Mouse (Mus musculus) C2C12 (cell line): ENCODE data around the gene Folr2. TPM values are rescaled to one million over a fixed set of nuclear protein-coding genes. Genes with fewer than 3 reads are reported as not detected.

ENCODE experiments used
- H3K27me3 ChIP-seq: one replicate; pipeline ENCODE4 v1.6.1; 2011; ENCODE audit not compliant: control insufficient read depth, insufficient read depth, insufficient read length
- H3K36me3 ChIP-seq: one replicate; pipeline ENCODE4 v1.6.1; 2011; ENCODE audit not compliant: control insufficient read depth, insufficient read depth
- H3K4me3 ChIP-seq: one replicate; pipeline ENCODE4 v1.5.1; 2011; ENCODE audit warnings: mild to moderate bottlenecking, control low read depth; ENCODE audit not compliant: poor library complexity, insufficient read depth, severe bottlenecking
- H3K79me2 ChIP-seq: one replicate; pipeline ENCODE4 v1.6.1; 2011; ENCODE audit not compliant: control insufficient read depth, insufficient read depth
- H3K79me3 ChIP-seq: one replicate; pipeline ENCODE4 v1.6.1; 2011; ENCODE audit warnings: low read depth, control low read depth
- H3ac ChIP-seq: one replicate; pipeline ENCODE3; 2011; ENCODE audit warnings: low read depth; ENCODE audit not compliant: control insufficient read depth, insufficient read length
- CEBPB ChIP-seq: IDR thresholded peaks from one replicate; pipeline ENCODE4 v1.6.1; 2011; ENCODE audit warnings: low read depth, mild to moderate bottlenecking, control low read depth, moderate library complexity
- CTCF ChIP-seq: IDR thresholded peaks from one replicate; pipeline ENCODE4 v1.5.1; 2011; ENCODE audit not compliant: control insufficient read depth, insufficient read depth, insufficient read length
- FOSL1 ChIP-seq: IDR thresholded peaks from one replicate; pipeline ENCODE4 v1.8.0; 2011; ENCODE audit warnings: mild to moderate bottlenecking, low read length; ENCODE audit not compliant: poor library complexity, insufficient read depth, severe bottlenecking
- MAX ChIP-seq: IDR thresholded peaks from one replicate; pipeline ENCODE4 v1.6.1; 2011; ENCODE audit warnings: mild to moderate bottlenecking, control low read depth
- MYOD1 ChIP-seq: IDR thresholded peaks from one replicate; pipeline ENCODE4 v1.6.1; 2011; ENCODE audit warnings: low read depth; ENCODE audit not compliant: control insufficient read depth, insufficient read length
- MYOG ChIP-seq: IDR thresholded peaks from one replicate; pipeline ENCODE4 v1.6.1; 2011; ENCODE audit not compliant: control insufficient read depth, insufficient read length; ENCODE audit errors: extremely low read depth
- USF1 ChIP-seq: IDR thresholded peaks from one replicate; pipeline ENCODE4 v1.6.1; 2011; ENCODE audit warnings: low read depth, mild to moderate bottlenecking, control low read depth, moderate library complexity
- long read RNA-seq, 2 experiments: library from polyadenylated mRNA; unstranded; transcript quantifications; one replicate each; pipeline ENCODE4 v2.0.0; 2019 to 2020
- polyA plus RNA-seq: library from polyadenylated mRNA; unstranded; fragments of >200 nt; fragmentation: generic; extraction: Trizol; gene quantifications from one replicate; pipeline ENCODE4 v1.2.1, GENCODE M21; 2012; ENCODE audit warnings: missing spikeins

Gene Folr2
- polyA plus RNA-seq = 0.08 TPM
- long read RNA-seq, experiment 1 = 0 reads
- long read RNA-seq, experiment 2 = 0 reads

DNA sequence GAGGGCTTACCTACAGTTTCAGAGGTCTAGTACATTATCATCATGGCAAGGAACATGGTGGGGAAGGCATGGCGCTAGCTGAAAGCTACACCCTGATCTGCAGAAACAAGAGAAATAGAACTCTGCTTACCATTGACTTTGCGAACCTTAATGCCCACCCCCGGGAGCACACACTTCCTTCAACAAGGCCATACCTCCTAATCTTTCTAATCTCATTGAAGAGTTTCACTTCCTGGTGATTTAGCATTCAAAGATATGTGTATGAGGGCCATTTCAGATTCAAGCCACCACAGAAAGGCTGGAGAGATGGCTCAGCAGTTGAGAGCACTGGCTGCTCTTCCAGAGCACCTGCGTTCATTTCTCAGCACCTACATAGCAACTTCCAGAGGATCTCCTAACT lies at the start of gene Folr2:
Gene Folr2 (minus strand): TSS at position 101 of the 400 bp plus-strand sequence.
- no peak within 1 kb of the TSS for H3K4me3 ChIP-seq
- H3K79me3 ChIP-seq = no peaks in the 10 kb centered on the region
- H3ac ChIP-seq = no peak within 1 kb of the TSS
- H3K27me3 ChIP-seq = no peaks in the 10 kb centered on the region
- TF ChIP-seq MYOG (no peak), MYOD1 (no peak), CEBPB (no peak), CTCF (no peak), USF1 (no peak), FOSL1 (no peak), MAX (no peak)
- no peaks in the 10 kb centered on the region for H3K36me3 ChIP-seq
- no peaks in the 10 kb centered on the region for H3K79me2 ChIP-seq

- peak overlapping the region; percentile 76 for H3ac ChIP-seq
- H3K79me3 ChIP-seq = peaks cover 18% of the 10 kb centered on the region
- H3K79me2 ChIP-seq = peaks cover 35% of the 10 kb centered on the region
- no peaks in the 10 kb centered on the region for H3K27me3 ChIP-seq
- peak overlapping the region; percentile 71 for H3K4me3 ChIP-seq
- TF ChIP-seq USF1 (no peak), MYOD1 (no peak), MYOG (no peak), CEBPB (no peak), MAX (no peak), FOSL1 (no peak), CTCF (no peak)
- H3K36me3 ChIP-seq = peaks cover 4% of the 10 kb centered on the region
These were observed 49.7 kb upstream of the Folr2 start for GRCm38 (mm10) chr7:101906696-101907095.

DNA sequence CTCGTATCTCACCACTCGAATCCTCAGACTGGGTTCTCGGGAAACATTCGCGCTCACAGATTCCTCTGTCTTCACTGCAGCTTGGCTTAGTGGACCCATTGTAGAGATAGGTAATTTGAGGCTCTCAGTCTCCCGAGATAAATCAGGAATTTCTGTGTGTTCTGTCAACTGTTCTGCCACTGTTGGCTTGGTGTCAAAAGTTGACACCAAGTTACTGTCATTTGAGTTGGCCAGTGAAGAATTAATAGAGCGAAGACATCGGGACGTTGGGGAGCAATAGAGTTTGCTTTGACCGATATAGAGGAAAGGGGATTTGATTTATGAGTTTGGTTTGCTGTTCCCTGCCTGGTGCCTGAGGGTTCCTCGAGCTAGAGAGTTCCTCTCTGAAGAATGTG lies 49.3 kb upstream of the Folr2 start, which contains the start of gene Tomt:
Gene Tomt (minus strand): TSS at position 73 of the 395 bp plus-strand sequence.
- Histone ChIP-seq H3K79me3 (peaks cover 18% of the 10 kb centered on the region), H3K4me3 (peak within 1 kb of the TSS; percentile 71), H3K79me2 (peaks cover 35% of the 10 kb centered on the region), H3K36me3 (peaks cover 4% of the 10 kb centered on the region), H3ac (peak within 1 kb of the TSS; percentile 76), H3K27me3 (no peaks in the 10 kb centered on the region)
- no peak for TF ChIP-seq MYOG
- no peak for TF ChIP-seq FOSL1
- TF ChIP-seq MYOD1 = no peak
- TF ChIP-seq MAX = no peak
- no peak for TF ChIP-seq USF1
- no peak for TF ChIP-seq CTCF
- no peak for TF ChIP-seq CEBPB

- Histone ChIP-seq H3ac (peak within 1 kb of the TSS; percentile 76), H3K27me3 (no peaks in the 10 kb centered on the region), H3K79me2 (peaks cover 35% of the 10 kb centered on the region), H3K36me3 (peaks cover under 1% of the 10 kb centered on the region), H3K4me3 (peak within 1 kb of the TSS; percentile 71), H3K79me3 (peaks cover 18% of the 10 kb centered on the region)
- TF ChIP-seq CTCF = no peak
- TF ChIP-seq MYOG = no peak
- no peak for TF ChIP-seq MYOD1
- peak; percentile 60 for TF ChIP-seq MAX
- TF ChIP-seq FOSL1 = no peak
- no peak for TF ChIP-seq CEBPB
- peak; percentile 100 for TF ChIP-seq USF1
These were observed 48.7 kb upstream of the Folr2 start, which contains the start of gene Lamtor1 for GRCm38 (mm10) chr7:101905561-101906286. Lamtor1 (plus strand) TSS chr7:101905904.

GRCm38 (mm10) chr7:101902846-101903245 lies 45.9 kb upstream of the Folr2 start:
- Histone ChIP-seq H3K79me3 (peaks cover 16% of the 10 kb centered on the region), H3ac (no peak overlapping the region), H3K4me3 (no peak overlapping the region), H3K79me2 (peaks cover 20% of the 10 kb centered on the region), H3K36me3 (no peaks in the 10 kb centered on the region), H3K27me3 (no peaks in the 10 kb centered on the region)
- TF ChIP-seq MYOG = no peak
- no peak for TF ChIP-seq FOSL1
- no peak for TF ChIP-seq CTCF
